Mouse (Mus musculus) brain, embryonic 14.5 days (tissue): ENCODE measurements at regions not wholly inside any gene's neighbourhood (a gene's known extent, or its start where the extent isn't known, plus 50 kb on each side); places are given as distances from the start of the nearest gene placed in this dataset.

Source experiments
- DNase-seq: peaks from one replicate; pipeline ENCODE4 v3.0.0-alpha.2; 2011; ENCODE audit warnings: low read depth
- CTCF ChIP-seq: fragments of 200-500 bp; IDR thresholded peaks from 2 replicates; pipeline ENCODE4 v1.5.1; 2012; ENCODE audit warnings: inconsistent platforms, mild to moderate bottlenecking, moderate library complexity, borderline replicate concordance; ENCODE audit not compliant: insufficient read depth, insufficient read length; ENCODE audit errors: extremely low read depth
- POLR2A ChIP-seq: fragments of 200-500 bp; IDR thresholded peaks from 2 replicates; pipeline ENCODE4 v1.6.1; 2012; ENCODE audit warnings: mild to moderate bottlenecking, inconsistent platforms, borderline replicate concordance; ENCODE audit not compliant: poor library complexity, insufficient read depth, insufficient read length, severe bottlenecking; ENCODE audit errors: extremely low read depth

- DNase-seq, result no peak
- no peak for TF ChIP-seq CTCF
- TF ChIP-seq POLR2A, result no peak
These were observed 1747.5 kb upstream of the Adam24 start for GRCm38 (mm10) chr8:38927426-38927825.

- peak; percentile 37 for DNase-seq
- TF ChIP-seq POLR2A (no peak), CTCF (no peak)
These were observed 1747.0 kb upstream of the Adam24 start for GRCm38 (mm10) chr8:38927867-38928266.

GRCm38 (mm10) chr8:38928340-38928739 lies 1746.5 kb upstream of the Adam24 start:
- DNase-seq, result peak; percentile 33
- no peak for TF ChIP-seq POLR2A
- TF ChIP-seq CTCF, result no peak
